Mouse (Mus musculus): Measurements from ENCODE around the gene Ppm1m.
"Not testable (repeated sequence)": the region's sequence is repeated elsewhere in the genome, so short reads cannot be mapped to it uniquely, and the experiment has no call there.

The Ppm1m gene

GRCm38 (mm10) chr9:106192998-106193397, 6.5 kb downstream of the Ppm1m start:
- DNase-seq (ENCODE audit: low read depth), result peak; percentile 60

GRCm38 (mm10) chr9:106192024-106192423, 7.5 kb downstream of the Ppm1m start:
- DNase-seq (ENCODE audit: low read depth), result no peak

- DNase-seq (ENCODE audit: low read depth), result no peak
Measured at GRCm38 (mm10) chr9:106191355-106191754, 8.2 kb downstream of the Ppm1m start.

GRCm38 (mm10) chr9:106183996-106184395, 15.6 kb downstream of the Ppm1m start:
- DNase-seq (ENCODE audit: low read depth), result no peak

GRCm38 (mm10) chr9:106182146-106182545, 17.4 kb downstream of the Ppm1m start:
- DNase-seq (ENCODE audit: low read depth), result no peak

- no peak for DNase-seq (ENCODE audit: low read depth)
Measured at GRCm38 (mm10) chr9:106179964-106180363, 19.6 kb downstream of the Ppm1m start.

GRCm38 (mm10) chr9:106179454-106179853, 20.1 kb downstream of the Ppm1m start:
- no peak for DNase-seq (ENCODE audit: low read depth)

GRCm38 (mm10) chr9:106177799-106178198, 21.7 kb downstream of the Ppm1m start:
- DNase-seq (ENCODE audit: low read depth), result no peak

GRCm38 (mm10) chr9:106176769-106177168, 22.8 kb downstream of the Ppm1m start:
- peak; percentile 59 for DNase-seq (ENCODE audit: low read depth)

- DNase-seq (ENCODE audit: low read depth), result no peak
Measured at GRCm38 (mm10) chr9:106175552-106176200, 23.9 kb downstream of the Ppm1m start.

GRCm38 (mm10) chr9:106173363-106173762, 26.2 kb downstream of the Ppm1m start:
- DNase-seq (ENCODE audit: low read depth), result no peak

- no peak for DNase-seq (ENCODE audit: low read depth)
Measured at GRCm38 (mm10) chr9:106172527-106172926, 27.0 kb downstream of the Ppm1m start.

GRCm38 (mm10) chr9:106171346-106172158, 28.0 kb downstream of the Ppm1m start:
- DNase-seq (ENCODE audit: low read depth), result peak; percentile 48

- peak; percentile 95 for DNase-seq (ENCODE audit: low read depth)
Measured at GRCm38 (mm10) chr9:106170556-106171345, 28.8 kb downstream of the Ppm1m start, which contains the start of gene Wdr82. Gene Wdr82 (plus strand): TSS chr9:106170928.

GRCm38 (mm10) chr9:106169917-106170316, 29.6 kb downstream of the Ppm1m start:
- peak; percentile 31 for DNase-seq (ENCODE audit: low read depth)

GRCm38 (mm10) chr9:106169006-106169405, 30.5 kb downstream of the Ppm1m start:
- DNase-seq (ENCODE audit: low read depth), result not testable (repeated sequence)

GRCm38 (mm10) chr9:106167703-106168102, 31.8 kb downstream of the Ppm1m start:
- DNase-seq (ENCODE audit: low read depth), result no peak

- no peak for DNase-seq (ENCODE audit: low read depth)
Measured at GRCm38 (mm10) chr9:106167241-106167640, 32.3 kb downstream of the Ppm1m start.

GRCm38 (mm10) chr9:106166709-106167108, 32.8 kb downstream of the Ppm1m start:
- no peak for DNase-seq (ENCODE audit: low read depth)

GRCm38 (mm10) chr9:106160426-106160825, 39.1 kb downstream of the Ppm1m start:
- no peak for DNase-seq (ENCODE audit: low read depth)

GRCm38 (mm10) chr9:106159784-106160301, 39.7 kb downstream of the Ppm1m start:
- peak; percentile 88 for DNase-seq (ENCODE audit: low read depth)

GRCm38 (mm10) chr9:106159237-106159636, 40.3 kb downstream of the Ppm1m start:
- DNase-seq (ENCODE audit: low read depth), result no peak
